ENCODE assay signal across 29 mouse cellular contexts in the genomic region with DNA sequence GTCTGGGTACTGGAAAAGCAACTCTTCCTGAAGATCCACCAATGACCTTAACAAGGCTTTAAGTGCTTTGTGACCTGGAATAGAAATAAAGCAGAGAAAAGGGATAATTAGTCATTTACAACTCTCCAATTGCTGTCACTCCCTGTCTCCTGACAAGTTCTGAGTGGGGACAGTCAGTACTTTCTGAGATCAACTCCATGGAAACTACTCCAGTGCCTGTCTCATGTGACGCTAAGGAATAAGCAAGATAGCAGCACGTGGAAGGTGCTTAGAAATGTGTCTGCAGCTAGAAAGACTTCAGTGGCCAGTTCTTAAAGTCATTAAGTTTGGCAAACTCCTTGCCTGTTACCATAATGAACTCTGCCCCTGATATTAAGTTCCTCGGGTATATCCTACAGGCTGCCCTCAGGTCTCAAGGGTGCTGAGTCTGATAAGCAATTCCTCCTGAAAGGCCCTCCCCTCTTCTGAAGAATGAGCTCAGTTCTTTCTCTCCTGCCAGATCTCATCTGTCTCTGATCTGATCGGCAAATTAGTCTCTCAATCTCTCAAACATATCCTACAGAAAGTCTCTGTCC. TPM values are rescaled to one million over a fixed set of nuclear protein-coding genes. Genes with fewer than 3 reads are reported as not detected.
"Had no signal": no experiment of that assay in that cellular context is flagged by ENCODE, and none has a peak within 500 bp of the region (broad histone marks: within the 10 kb centered on the region; RNA-seq: fewer than 3 reads in every experiment).

No protein-coding gene starts in this region.

- H3K27me3 ChIP-seq: heart, embryonic 13.5 days; heart, embryonic 15.5 days; hindbrain, embryonic 13.5 days; hindbrain, embryonic 15.5 days; limb, embryonic 13.5 days; limb, embryonic 15.5 days; liver, embryonic 12.5 days had no signal

- DNase-seq: gastrocnemius, adult 2 months; gastrocnemius, postnatal 10 days; gastrocnemius, postnatal 25 days; heart, adult 18-20 months; heart, postnatal 14 days; heart, postnatal 36 days; kidney, adult 18-20 months; kidney, adult 8-10 months; kidney, postnatal 10 days; kidney, postnatal 25 days; layer of hippocampus, adult 9-11 months; layer of hippocampus, postnatal 36 days; left cerebral cortex, postnatal 4 days had no signal

- H3K9ac ChIP-seq: heart, embryonic 13.5 days; heart, embryonic 15.5 days; hindbrain, embryonic 13.5 days; hindbrain, embryonic 15.5 days; limb, embryonic 13.5 days; limb, embryonic 15.5 days; liver, embryonic 12.5 days; liver, embryonic 14.5 days had no signal

- H3K4me1 ChIP-seq: heart, embryonic 13.5 days; heart, embryonic 15.5 days; hindbrain, embryonic 15.5 days; limb, embryonic 13.5 days; limb, embryonic 15.5 days had no signal

- H3K4me3 ChIP-seq: gastrocnemius, adult 2 months; heart, embryonic 10.5 days; heart, embryonic 13.5 days; heart, embryonic 15.5 days; hindbrain, embryonic 13.5 days; hindbrain, embryonic 15.5 days; limb, embryonic 13.5 days; limb, embryonic 15.5 days; liver, embryonic 12.5 days had no signal

- H3K9me3 ChIP-seq: heart, embryonic 10.5 days; heart, embryonic 13.5 days; heart, embryonic 15.5 days; hindbrain, embryonic 13.5 days; hindbrain, embryonic 15.5 days; limb, embryonic 13.5 days; limb, embryonic 15.5 days; liver, embryonic 12.5 days had no signal

- H3K4me2 ChIP-seq: heart, embryonic 13.5 days; heart, embryonic 15.5 days; hindbrain, embryonic 13.5 days; hindbrain, embryonic 15.5 days; limb, embryonic 13.5 days; limb, embryonic 15.5 days; liver, embryonic 12.5 days had no signal

- H3K27ac ChIP-seq: gastrocnemius, adult 2 months; heart, embryonic 10.5 days; heart, embryonic 13.5 days; heart, embryonic 15.5 days; hindbrain, embryonic 13.5 days; hindbrain, embryonic 15.5 days; hindbrain, postnatal 0 days; limb, embryonic 13.5 days; limb, embryonic 15.5 days; liver, embryonic 12.5 days; liver, embryonic 14.5 days had no signal

- ATAC-seq: hindbrain, postnatal 0 days; liver, embryonic 12.5 days had no signal

RNA-seq across cellular contexts. Expression of a gene that starts 52.2 kb away (rescaled TPM):
- total RNA-seq: gastrocnemius, adult 2 months; gastrocnemius, postnatal 10 days; gastrocnemius, postnatal 25 days; gastrocnemius, postnatal 4 days; heart, adult 18-20 months; heart, adult 8-10 months; heart, postnatal 14 days; heart, postnatal 36 days; hematopoietic stem cell, adult 5-6 weeks; left cerebral cortex, adult 18-20 months; liver, adult 2 months had no signal
- polyA plus RNA-seq: heart, embryonic 13.5 days; heart, embryonic 15.5 days; heart, postnatal 0 days; liver, adult 2 months; liver, embryonic 12.5 days; liver, embryonic 14.5 days had no signal
